12 mouse cellular contexts compared by ENCODE assay signal in genomic region chr13:24581833-24582232, GRCm38 (mm10). TPM values are rescaled to one million over a fixed set of nuclear protein-coding genes. Genes with fewer than 3 reads are reported as not detected.
DNase-seq lines count a peak whose midpoint lies in the region; ATAC-seq and TF ChIP-seq lines count a peak whose summit lies in the region.
"Had no signal": no experiment of that assay in that cellular context is flagged by ENCODE, and none has a peak within 500 bp of the region (broad histone marks: within the 10 kb centered on the region; RNA-seq: fewer than 3 reads in every experiment).

Ripor2 (plus strand) TSS chr13:24582189.

- no peaks in the 10 kb centered on the region for H3K9me3 ChIP-seq in hindbrain, embryonic 16.5 days (ENCODE audit: control insufficient read depth, low read length)
- no peaks in the 10 kb centered on the region for H3K9me3 ChIP-seq in midbrain, embryonic 14.5 days (ENCODE audit: control insufficient read depth, low read length)
- H3K9me3 ChIP-seq: G1E had no signal

- peaks cover 2% of the 10 kb centered on the region; the same call in 1 of the 2 replicates for H3K4me1 ChIP-seq in cortical plate, adult 2 months (ENCODE audit: control insufficient read depth, insufficient read depth, low read length)
- peaks cover 3% of the 10 kb centered on the region; the same call in 1 of the 2 replicates for H3K4me1 ChIP-seq in hindbrain, embryonic 16.5 days (ENCODE audit: control insufficient read depth, insufficient read depth, low read depth, low read length)
- peaks cover 6% of the 10 kb centered on the region for H3K4me1 ChIP-seq in midbrain, embryonic 14.5 days (ENCODE audit: control insufficient read depth, insufficient read depth, low read length)
- H3K4me1 ChIP-seq in kidney, adult 2 months (ENCODE audit: control insufficient read depth, insufficient read depth, low read length), result no peaks in the 10 kb centered on the region

- H3K4me3 ChIP-seq in cortical plate, adult 2 months (ENCODE audit: insufficient read depth, low read length), result no peak within 1 kb of the TSS
- H3K4me3 ChIP-seq in hindbrain, embryonic 16.5 days (ENCODE audit: low read length), result no peak within 1 kb of the TSS
- H3K4me3 ChIP-seq in midbrain, embryonic 14.5 days (replicated peaks; ENCODE audit: low read depth, low read length), result no peak within 1 kb of the TSS
- no peak within 1 kb of the TSS for H3K4me3 ChIP-seq in kidney, adult 2 months (ENCODE audit: insufficient read depth, low read depth, low read length)

- DNase-seq in heart, postnatal 4 days, result no peak
- no peak for DNase-seq in heart, postnatal 14 days
- no peak for DNase-seq in midbrain, embryonic 14.5 days
- DNase-seq in kidney, adult 2 months, result no peak
- DNase-seq in thymus, postnatal 25 days, result no peak
- DNase-seq in urinary bladder, adult 2 months (ENCODE audit: low spot score), result no peak
- DNase-seq: gastrocnemius, postnatal 36 days; lung, adult 18-20 months; right cerebral cortex, postnatal 14 days had no signal

- TF ChIP-seq POLR2A in cortical plate, adult 2 months (IDR thresholded peaks at IDR 0.05; ENCODE audit: extremely low read depth, insufficient read depth, low read length), result no peak
- TF ChIP-seq POLR2A in kidney, adult 2 months (IDR thresholded peaks at IDR 0.05; ENCODE audit: low read depth, low read length), result no peak

- no peak within 1 kb of the TSS for H3K9ac ChIP-seq in hindbrain, embryonic 16.5 days (ENCODE audit: low read depth, low read length)
- H3K9ac ChIP-seq in midbrain, embryonic 14.5 days (replicated peaks; ENCODE audit: low read length), result no peak within 1 kb of the TSS

- ATAC-seq in hindbrain, embryonic 16.5 days, result peak; percentile 43; the same call in 1 of the 2 replicates
- no peak for ATAC-seq in midbrain, embryonic 14.5 days (ENCODE audit: low FRiP score, low TSS enrichment)

- WGBS in hindbrain, embryonic 16.5 days, result 56% methylated on average over 10 of the region's 10 CpGs
- 66% methylated on average over 10 of the region's 10 CpGs for WGBS in midbrain, embryonic 14.5 days
- 85% methylated on average over 10 of the region's 10 CpGs for WGBS in kidney, adult 2 months

- no peaks in the 10 kb centered on the region for H3K36me3 ChIP-seq in hindbrain, embryonic 16.5 days (ENCODE audit: control insufficient read depth, insufficient read depth, low read length)
- H3K36me3 ChIP-seq in midbrain, embryonic 14.5 days (ENCODE audit: control insufficient read depth, insufficient read depth, low read length), result no peaks in the 10 kb centered on the region
- H3K36me3 ChIP-seq in kidney, adult 2 months (ENCODE audit: control insufficient read depth, insufficient read depth, low read length), result no peaks in the 10 kb centered on the region
- H3K36me3 ChIP-seq: G1E had no signal

- H3K27me3 ChIP-seq in hindbrain, embryonic 16.5 days (replicated peaks; ENCODE audit: control insufficient read depth, insufficient read depth, low read length), result no peaks in the 10 kb centered on the region
- no peaks in the 10 kb centered on the region for H3K27me3 ChIP-seq in midbrain, embryonic 14.5 days (ENCODE audit: control insufficient read depth, insufficient read depth, low read length)
- no peaks in the 10 kb centered on the region for H3K27me3 ChIP-seq in kidney, adult 2 months (replicated peaks; ENCODE audit: control insufficient read depth, insufficient read depth, low read length)

- H3K4me2 ChIP-seq in hindbrain, embryonic 16.5 days (ENCODE audit: low read length), result no peak within 1 kb of the TSS
- no peak within 1 kb of the TSS for H3K4me2 ChIP-seq in midbrain, embryonic 14.5 days (ENCODE audit: low read length)

- intact Hi-C loops in heart, postnatal 14 days (cut with DNase I), result no loop called here

- no peak for TF ChIP-seq CTCF in cortical plate, adult 2 months (IDR thresholded peaks at IDR 0.05; ENCODE audit: extremely low read depth, insufficient read depth, low read length)
- no peak for TF ChIP-seq CTCF in kidney, adult 2 months (conservative IDR thresholded peaks at IDR 0.05; ENCODE audit: insufficient read depth, insufficient read length, low read depth, low read length)

- H3K27ac ChIP-seq in cortical plate, adult 2 months (ENCODE audit: insufficient read depth, low read length), result no peak within 1 kb of the TSS
- no peak within 1 kb of the TSS for H3K27ac ChIP-seq in hindbrain, embryonic 16.5 days (ENCODE audit: low read depth, low read length)
- no peak within 1 kb of the TSS for H3K27ac ChIP-seq in midbrain, embryonic 14.5 days (replicated peaks; ENCODE audit: low read depth, low read length)
- no peak within 1 kb of the TSS for H3K27ac ChIP-seq in kidney, adult 2 months (ENCODE audit: insufficient read depth, low read depth, low read length)

RNA-seq across cellular contexts. Expression of gene Ripor2, which starts in this region (rescaled TPM):
- 10 to 100 TPM; 25.4 to 27.5 TPM for total RNA-seq in heart, postnatal 4 days (2021)
- total RNA-seq in heart, postnatal 14 days (2021), result 1 to 10 TPM; 8.9 to 9.2 TPM
- 25.6 and 26.6 TPM in 2 replicates for polyA plus RNA-seq in cortical plate, adult 2 months (2012; rRNA removed)
- polyA plus RNA-seq in hindbrain, embryonic 16.5 days (2015; fragmentation: Nextera tagmentation; extraction: Ambion mirVana), result 19.1 and 22.8 TPM in 2 replicates
- polyA plus RNA-seq in midbrain, embryonic 14.5 days (2014; fragmentation: Nextera tagmentation; extraction: Ambion mirVana), result 31.2 and 33.4 TPM in 2 replicates
- polyA plus RNA-seq in kidney, adult 2 months (2012; rRNA removed), result 1.4 and 3.7 TPM in 2 replicates
- polyA plus RNA-seq in urinary bladder, adult 2 months (2012; rRNA removed), result 1.4 and 1.5 TPM in 2 replicates
- polyA plus RNA-seq: G1E had no signal
